Mouse (Mus musculus) thymus, postnatal 4 days (tissue): ENCODE measurements around the gene Trim24.
"Not testable (repeated sequence)": the region's sequence is repeated elsewhere in the genome, so short reads cannot be mapped to it uniquely, and the experiment has no call there.

Experiments
- DNase-seq: peaks from one replicate; pipeline ENCODE4 v3.0.0; 2021

Gene Trim24

GRCm38 (mm10) chr6:37870245-37871136, at the start of gene Trim24:
TSS of gene Trim24 (plus strand) at chr6:37870811.
- peak; percentile 96 for DNase-seq

- no peak for DNase-seq
Measured at GRCm38 (mm10) chr6:37821531-37822051, 49.0 kb upstream of the Trim24 start.

- DNase-seq, result no peak
Measured at GRCm38 (mm10) chr6:37822390-37822789, 48.2 kb upstream of the Trim24 start.

- DNase-seq, result no peak
Measured at GRCm38 (mm10) chr6:37823731-37824130, 46.9 kb upstream of the Trim24 start.

- not testable (repeated sequence) for DNase-seq
Measured at GRCm38 (mm10) chr6:37825331-37826115, 45.1 kb upstream of the Trim24 start.

GRCm38 (mm10) chr6:37828955-37829354, 41.7 kb upstream of the Trim24 start:
- DNase-seq, result no peak

GRCm38 (mm10) chr6:37829631-37830030, 41.0 kb upstream of the Trim24 start:
- no peak for DNase-seq

- no peak for DNase-seq
Measured at GRCm38 (mm10) chr6:37833691-37834090, 36.9 kb upstream of the Trim24 start.

- not testable (repeated sequence) for DNase-seq
Measured at GRCm38 (mm10) chr6:37836951-37837565, 33.6 kb upstream of the Trim24 start.

GRCm38 (mm10) chr6:37842779-37843605, 27.6 kb upstream of the Trim24 start:
- no peak for DNase-seq

- no peak for DNase-seq
Measured at GRCm38 (mm10) chr6:37843647-37844273, 26.9 kb upstream of the Trim24 start.

GRCm38 (mm10) chr6:37844947-37845346, 25.7 kb upstream of the Trim24 start:
- DNase-seq, result not testable (repeated sequence)

- DNase-seq, result not testable (repeated sequence)
Measured at GRCm38 (mm10) chr6:37847531-37847930, 23.1 kb upstream of the Trim24 start.

GRCm38 (mm10) chr6:37851352-37851751, 19.3 kb upstream of the Trim24 start:
- DNase-seq, result no peak

GRCm38 (mm10) chr6:37853289-37853688, 17.3 kb upstream of the Trim24 start:
- no peak for DNase-seq

- DNase-seq, result no peak
Measured at GRCm38 (mm10) chr6:37855384-37855783, 15.2 kb upstream of the Trim24 start.

- DNase-seq, result not testable (repeated sequence)
Measured at GRCm38 (mm10) chr6:37856300-37856699, 14.3 kb upstream of the Trim24 start.

- no peak for DNase-seq
Measured at GRCm38 (mm10) chr6:37857196-37857874, 13.3 kb upstream of the Trim24 start.

- no peak for DNase-seq
Measured at GRCm38 (mm10) chr6:37858126-37858525, 12.5 kb upstream of the Trim24 start.

GRCm38 (mm10) chr6:37862893-37863292, 7.7 kb upstream of the Trim24 start:
- DNase-seq, result no peak
